Mouse (Mus musculus): ENCODE results near the gene Sebox. TPM values are rescaled to one million over a fixed set of nuclear protein-coding genes. Genes with fewer than 3 reads are reported as not detected.

The Sebox gene
- polyA plus RNA-seq (2012; rRNA removed) = 0.23 and 0.37 TPM in 2 replicates

GRCm38 (mm10) chr11:78502909-78503650 lies at the start of gene Sebox:
Gene Sebox (plus strand): TSS chr11:78503447.

DNA sequence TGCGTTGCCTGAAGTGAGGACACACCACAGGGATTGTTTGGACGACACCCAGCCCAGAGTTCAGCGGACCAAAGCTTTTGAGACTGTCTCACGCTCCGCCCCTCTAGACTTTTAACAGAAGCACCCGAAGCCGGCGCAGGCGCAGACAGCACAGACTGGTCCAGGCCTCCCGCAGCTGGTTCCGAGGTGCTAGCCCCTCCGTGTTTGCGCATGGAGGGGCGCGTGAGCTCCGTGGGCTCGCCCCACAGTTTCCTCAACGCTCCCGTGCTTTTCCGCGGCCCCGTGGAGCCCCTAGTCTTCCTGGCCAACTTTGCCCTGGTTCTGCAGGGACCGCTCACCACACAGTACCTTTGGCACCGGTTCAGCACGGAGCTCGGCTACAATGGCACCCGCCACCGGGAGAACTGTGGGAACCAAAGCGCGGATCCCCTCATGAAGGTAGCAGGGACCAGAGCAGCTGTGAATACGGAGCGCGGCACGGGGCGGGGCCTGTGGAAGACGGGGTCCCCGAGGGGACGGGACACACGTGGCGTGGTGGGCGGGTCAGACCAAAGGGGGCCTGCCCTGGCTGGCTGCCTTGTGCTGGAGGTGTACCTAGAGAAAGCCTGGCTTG lies 37.6 kb upstream of the Sebox start, which contains the start of gene Slc46a1:
Gene Slc46a1 (plus strand): TSS at position 130 of the 613 bp plus-strand sequence.

DNA sequence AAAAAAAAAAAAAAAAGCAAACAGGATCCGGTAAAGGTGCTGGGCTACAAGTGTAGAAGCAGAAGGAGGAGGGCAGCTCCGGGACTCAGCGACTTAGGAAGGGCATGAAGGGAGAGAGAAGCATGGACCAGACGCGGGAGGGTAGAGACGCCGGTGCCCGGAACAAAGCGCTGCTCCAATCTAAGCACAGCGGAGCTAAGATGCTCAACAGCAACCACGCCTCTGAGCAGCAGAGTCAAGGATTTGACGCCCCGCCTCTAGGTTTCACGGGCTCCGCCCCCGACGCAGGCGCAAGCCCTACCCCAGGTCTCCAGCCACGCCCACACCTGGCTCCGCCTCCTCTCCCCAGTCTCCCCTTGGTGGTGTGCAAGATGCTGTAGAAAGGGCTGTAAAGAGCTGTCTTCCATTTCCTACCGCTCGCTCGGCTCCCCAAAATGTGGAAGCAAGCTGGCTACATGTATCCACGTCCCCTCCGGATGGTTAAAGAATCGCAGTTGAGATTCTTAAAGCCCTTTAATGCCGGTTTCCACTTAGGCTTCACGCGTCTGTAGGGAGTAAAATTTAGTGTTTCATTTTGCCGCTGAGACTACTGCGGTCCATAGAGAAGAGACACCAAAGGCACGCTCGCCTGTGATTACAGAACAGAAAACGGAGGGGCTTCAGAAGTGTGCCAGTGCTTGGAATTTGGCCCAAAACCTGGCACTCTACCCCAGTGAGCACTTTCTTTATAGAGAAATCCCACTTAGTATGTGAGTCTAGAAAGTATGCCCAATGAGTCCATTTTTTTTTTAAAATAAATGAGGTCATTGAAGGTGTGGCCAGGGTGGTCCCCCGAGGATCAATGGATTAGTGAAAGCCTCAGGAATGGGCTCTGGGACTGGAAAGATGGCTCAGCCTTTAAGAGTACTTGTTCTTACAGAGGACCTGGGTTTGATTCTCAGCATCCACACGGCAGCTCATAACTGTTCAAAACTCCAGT lies 5.4 kb upstream of the Sebox start, which contains the start of gene Sarm1:
Gene Sarm1 (minus strand): TSS at position 211 of the 979 bp plus-strand sequence.

DNA sequence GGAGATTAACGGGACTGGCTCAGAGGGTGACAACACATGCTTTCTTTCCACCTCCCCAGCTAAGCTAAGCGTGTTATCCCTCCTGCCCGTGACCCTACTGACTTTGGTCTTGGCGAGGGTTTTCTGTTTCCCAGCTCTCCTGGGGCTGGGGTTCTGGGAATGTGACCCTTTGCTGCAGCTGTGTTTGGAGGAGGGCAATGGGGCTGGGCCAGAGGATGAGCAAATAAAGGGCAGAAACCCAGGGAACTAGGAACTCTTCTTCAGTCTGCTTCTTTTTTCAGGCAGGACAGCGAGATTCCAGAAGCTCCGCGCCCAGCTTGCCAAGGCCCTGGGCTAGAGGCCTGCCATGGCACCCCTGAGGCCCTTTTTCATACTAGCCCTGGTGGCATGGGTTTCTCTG lies 4.2 kb upstream of the Sebox start, which contains the start of gene Vtn:
Gene Vtn (plus strand): TSS at position 88 of the 400 bp plus-strand sequence.

DNA sequence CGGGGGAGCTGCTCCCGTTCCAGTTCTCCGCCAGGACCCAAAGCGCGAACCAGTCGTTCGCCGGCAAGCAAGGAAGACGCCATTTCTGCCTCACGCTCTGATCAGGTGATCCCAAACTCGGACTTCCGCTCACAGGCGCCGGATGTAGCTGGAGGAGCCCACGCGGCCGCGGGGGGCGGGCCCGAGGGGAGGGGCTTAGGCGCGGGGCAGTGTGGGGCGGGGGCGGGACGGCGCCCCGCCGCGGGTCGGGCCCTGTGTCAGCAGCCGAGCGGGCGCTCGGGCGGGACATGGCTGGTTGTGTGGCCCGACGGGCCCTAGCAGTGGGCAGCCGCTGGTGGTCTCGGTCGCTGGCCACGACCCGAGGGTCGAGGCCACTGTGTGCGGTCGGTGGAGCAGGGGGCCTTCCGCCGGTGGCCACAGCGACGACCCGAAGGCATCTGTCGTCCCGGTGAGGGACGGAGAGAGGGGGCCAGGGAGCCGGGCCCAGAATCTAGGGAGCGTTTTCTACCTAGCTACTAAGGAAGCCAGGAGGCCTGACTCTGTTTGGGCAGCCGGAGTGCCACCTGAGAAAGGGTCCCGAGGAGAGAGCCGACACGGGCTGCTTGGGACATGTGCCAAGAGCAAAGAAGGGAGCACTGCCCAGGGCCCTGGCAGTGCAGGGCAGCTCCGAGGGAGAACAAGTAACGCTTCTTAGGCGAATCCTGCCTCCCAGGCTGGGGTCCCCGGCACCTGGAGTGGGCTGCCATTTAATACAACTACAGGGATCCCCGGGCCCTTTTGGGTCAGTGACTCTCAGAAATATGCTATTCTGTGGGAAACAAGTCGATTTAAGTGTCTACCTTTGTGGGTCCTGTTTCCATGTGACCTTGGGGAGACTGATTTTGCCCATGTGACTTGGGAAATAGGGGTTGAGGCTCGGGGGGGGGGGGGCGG lies 9.0 kb downstream of the Sebox start, which contains the start of the genes Tmem199 and Poldip2:
Gene Tmem199 (minus strand): TSS at position 148 of the 933 bp plus-strand sequence.
Gene Poldip2 (plus strand): TSS at position 169 of the 933 bp plus-strand sequence.

GRCm38 (mm10) chr11:78536080-78536689 lies 32.9 kb downstream of the Sebox start, which contains the start of the genes Tnfaip1 and Ift20:
Gene Tnfaip1 (minus strand): TSS chr11:78536332.
Gene Ift20 (plus strand): TSS chr11:78536361.

GRCm38 (mm10) chr11:78550168-78551058 lies 47.2 kb downstream of the Sebox start, which contains the start of gene Tmem97:
Gene Tmem97 (minus strand): TSS chr11:78550777.

Other genes with a start within 250 kb of the Sebox start
- gene 2610507B11Rik, start 241.7 kb upstream of the Sebox start, polyA plus RNA-seq (2012; rRNA removed) = 60.3 and 62.0 TPM in 2 replicates
- gene BC030499, start 212.6 kb upstream of the Sebox start, polyA plus RNA-seq (2012; rRNA removed) = 0.63 and 0.88 TPM in 2 replicates
- 37.0 and 49.5 TPM in 2 replicates for gene Spag5, start 201.9 kb upstream of the Sebox start, polyA plus RNA-seq (2012; rRNA removed)
- 106 and 132 TPM in 2 replicates for gene Aldoc, start 180.5 kb upstream of the Sebox start, polyA plus RNA-seq (2012; rRNA removed)
- gene Pigs, start 175.0 kb upstream of the Sebox start, polyA plus RNA-seq (2012; rRNA removed) = 60.2 and 69.7 TPM in 2 replicates
- 144 and 155 TPM in 2 replicates for gene Unc119, start 160.0 kb upstream of the Sebox start, polyA plus RNA-seq (2012; rRNA removed)
- gene Foxn1, start 116.9 kb upstream of the Sebox start, polyA plus RNA-seq (2012; rRNA removed) = 0.03 TPM in 1 of 2 replicates, not detected in the other
- 0.04 TPM in 1 of 2 replicates, not detected in the other for gene Slc13a2, start 81.2 kb upstream of the Sebox start, polyA plus RNA-seq (2012; rRNA removed)
- 10.6 and 11.7 TPM in 2 replicates for gene Slc46a1, start 37.8 kb upstream of the Sebox start, polyA plus RNA-seq (2012; rRNA removed)
- gene Sarm1, start 5.7 kb upstream of the Sebox start, polyA plus RNA-seq (2012; rRNA removed) = 35.2 and 38.7 TPM in 2 replicates
- gene Vtn, start 4.4 kb upstream of the Sebox start, polyA plus RNA-seq (2012; rRNA removed) = 84.3 and 85.8 TPM in 2 replicates
- gene Tmem199, start 8.7 kb downstream of the Sebox start, polyA plus RNA-seq (2012; rRNA removed) = 70.0 and 74.8 TPM in 2 replicates
- gene Poldip2, start 8.7 kb downstream of the Sebox start, polyA plus RNA-seq (2012; rRNA removed) = 113 and 120 TPM in 2 replicates
- 51.0 and 52.7 TPM in 2 replicates for gene Tnfaip1, start 32.9 kb downstream of the Sebox start, polyA plus RNA-seq (2012; rRNA removed)
- 84.4 and 94.8 TPM in 2 replicates for gene Ift20, start 32.9 kb downstream of the Sebox start, polyA plus RNA-seq (2012; rRNA removed)
- gene Tmem97, start 47.3 kb downstream of the Sebox start, polyA plus RNA-seq (2012; rRNA removed) = 20.2 and 23.6 TPM in 2 replicates
- gene Nlk, start 193.9 kb downstream of the Sebox start, polyA plus RNA-seq (2012; rRNA removed) = 33.9 and 41.3 TPM in 2 replicates
- gene Ccnq, start 248.3 kb downstream of the Sebox start, polyA plus RNA-seq (2012; rRNA removed) = 37.7 and 42.1 TPM in 2 replicates